Mouse (Mus musculus) c-Kit-positive CD71-positive TER-119-positive erythroid progenitor cells, embryonic 14.5 days (primary cell): ENCODE measurements around the gene Rbp1.

Experiments
- DNase-seq: peaks from one replicate; pipeline ENCODE4 v3.0.0-alpha.2; 2013; ENCODE audit warnings: low spot score

The Rbp1 gene

DNA sequence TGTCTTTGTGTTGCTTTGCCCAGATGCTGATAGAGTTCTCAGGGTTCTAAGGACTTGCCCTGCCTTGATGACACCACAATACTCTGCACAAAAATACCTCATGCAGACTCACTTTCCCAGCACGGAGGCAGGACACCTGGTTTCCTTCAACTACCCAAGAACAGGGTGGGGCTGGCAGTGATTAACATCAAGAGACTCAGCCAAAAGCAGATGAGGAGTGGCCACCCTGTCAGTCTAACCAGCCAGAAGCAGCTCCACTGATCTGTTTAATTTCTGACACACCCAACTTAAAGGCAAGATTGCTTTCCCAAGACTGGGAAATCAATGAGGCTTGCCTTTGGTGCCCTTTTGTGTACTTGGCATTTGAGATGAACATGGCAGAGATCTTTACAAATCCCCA, 70.1 kb downstream of the Rbp1 start:
- no peak for DNase-seq
